9 mouse cellular contexts compared by ENCODE assay signal in the genomic region with DNA sequence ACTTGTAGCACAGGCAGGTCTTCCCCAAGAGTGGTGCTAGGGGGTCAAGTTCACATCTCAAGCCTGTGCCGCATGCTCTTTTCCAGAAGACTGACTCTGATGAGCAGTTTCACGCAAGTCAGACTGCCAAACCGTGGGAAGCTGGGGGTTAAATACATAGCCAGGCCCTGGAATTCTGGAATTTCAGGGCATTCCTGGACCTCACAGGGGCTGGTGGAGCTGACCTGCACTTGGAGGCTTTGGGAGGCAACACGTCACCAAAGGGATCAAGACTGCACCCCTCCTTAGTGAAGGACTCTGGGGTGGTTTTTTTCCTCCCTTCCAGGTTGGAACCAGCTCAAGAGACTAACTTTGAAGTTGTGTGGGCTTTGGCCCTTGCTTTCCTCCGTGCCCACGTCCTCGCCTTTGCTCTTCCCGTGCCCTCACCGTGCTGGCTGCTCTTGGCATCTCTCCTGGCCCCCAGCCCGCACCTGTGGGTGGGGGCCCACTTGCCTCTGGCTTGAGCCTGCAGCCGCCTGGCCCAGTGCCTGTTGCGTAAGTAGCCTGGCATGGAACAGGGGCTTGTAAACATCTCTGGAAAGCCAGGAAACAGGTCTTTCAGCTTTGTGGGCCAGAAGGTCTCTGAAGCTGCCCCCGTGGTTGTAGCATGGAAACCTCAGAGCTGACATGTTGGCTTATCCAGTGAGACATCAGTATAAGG. TPM values are rescaled to one million over a fixed set of nuclear protein-coding genes. Genes with fewer than 3 reads are reported as not detected.
DNase-seq lines count a peak whose midpoint lies in the region; ATAC-seq and TF ChIP-seq lines count a peak whose summit lies in the region.
"Had no signal": no experiment of that assay in that cellular context is flagged by ENCODE, and none has a peak within 500 bp of the region (broad histone marks: within the 10 kb centered on the region; RNA-seq: fewer than 3 reads in every experiment).

No protein-coding gene starts in this region.

- no peaks in the 10 kb centered on the region for H3K27me3 ChIP-seq in hindbrain, postnatal 0 days (ENCODE audit: insufficient read depth, low read length)
- H3K27me3 ChIP-seq in hindbrain, embryonic 14.5 days (ENCODE audit: control insufficient read depth, insufficient read depth, low read length): no peaks in the 10 kb centered on the region
- H3K27me3 ChIP-seq in forebrain, embryonic 12.5 days: no peaks in the 10 kb centered on the region
- H3K27me3 ChIP-seq: liver, embryonic 15.5 days had no signal

- 52% methylated on average over 13 of the region's 13 CpGs for WGBS in hindbrain, postnatal 0 days
- 74% methylated on average over 13 of the region's 13 CpGs for WGBS in hindbrain, embryonic 14.5 days
- WGBS in forebrain, embryonic 12.5 days: 86% methylated on average over 13 of the region's 13 CpGs

- TF ChIP-seq CTCF in hindbrain, postnatal 0 days (IDR thresholded peaks at IDR 0.05; ENCODE audit: low read depth): no peak

- no peaks in the 10 kb centered on the region for H3K36me3 ChIP-seq in hindbrain, postnatal 0 days (ENCODE audit: insufficient read depth, low read length)
- no peaks in the 10 kb centered on the region for H3K36me3 ChIP-seq in hindbrain, embryonic 14.5 days (replicated peaks; ENCODE audit: control insufficient read depth, insufficient read depth)
- no peaks in the 10 kb centered on the region for H3K36me3 ChIP-seq in forebrain, embryonic 12.5 days (replicated peaks)
- H3K36me3 ChIP-seq: liver, embryonic 15.5 days had no signal

- H3K4me2 ChIP-seq in hindbrain, postnatal 0 days (ENCODE audit: low read depth, low read length): no peak overlapping the region
- H3K4me2 ChIP-seq in hindbrain, embryonic 14.5 days (replicated peaks): no peak overlapping the region
- H3K4me2 ChIP-seq in forebrain, embryonic 12.5 days: no peak overlapping the region
- H3K4me2 ChIP-seq: liver, embryonic 15.5 days had no signal

- H3K9ac ChIP-seq in hindbrain, postnatal 0 days (replicated peaks; ENCODE audit: low read length): no peak overlapping the region
- no peak overlapping the region for H3K9ac ChIP-seq in hindbrain, embryonic 14.5 days
- no peak overlapping the region for H3K9ac ChIP-seq in forebrain, embryonic 12.5 days
- H3K9ac ChIP-seq: liver, embryonic 15.5 days had no signal

- ATAC-seq in hindbrain, postnatal 0 days: no peak
- no peak; the same call in 1 of the 2 replicates for ATAC-seq in hindbrain, embryonic 14.5 days (ENCODE audit: low FRiP score)
- ATAC-seq in forebrain, embryonic 12.5 days (ENCODE audit: low FRiP score): no peak
- no peak for ATAC-seq in cerebellum, adult (ENCODE audit: insufficient number of reproducible peaks, low FRiP score, low TSS enrichment)

- H3K4me1 ChIP-seq in hindbrain, postnatal 0 days (ENCODE audit: insufficient read depth, low read length): peaks cover 16% of the 10 kb centered on the region; the same call in 1 of the 2 replicates
- peaks cover 29% of the 10 kb centered on the region for H3K4me1 ChIP-seq in hindbrain, embryonic 14.5 days (replicated peaks; ENCODE audit: control insufficient read depth, insufficient read depth, low read length)
- H3K4me1 ChIP-seq in forebrain, embryonic 12.5 days: peaks cover 49% of the 10 kb centered on the region

- peak; percentile 28 for DNase-seq in hindbrain, postnatal 0 days (ENCODE audit: low spot score)
- no peak for DNase-seq in hindbrain, embryonic 14.5 days (ENCODE audit: low spot score)
- peak; percentile 79 for DNase-seq in gonadal fat pad, adult 2 months (ENCODE audit: low read depth)
- DNase-seq in kidney, postnatal 10 days: peak; percentile 77
- peak; percentile 63 for DNase-seq in ovary, postnatal 36 days (ENCODE audit: low spot score)
- DNase-seq in T-cell, adult 2 months (ENCODE audit: low spot score): no peak

- no peak overlapping the region for H3K27ac ChIP-seq in hindbrain, postnatal 0 days
- H3K27ac ChIP-seq in hindbrain, embryonic 14.5 days: no peak overlapping the region
- no peak overlapping the region for H3K27ac ChIP-seq in forebrain, embryonic 12.5 days
- H3K27ac ChIP-seq: liver, embryonic 15.5 days had no signal

- H3K9me3 ChIP-seq in hindbrain, postnatal 0 days (ENCODE audit: low read length): no peaks in the 10 kb centered on the region
- H3K9me3 ChIP-seq in hindbrain, embryonic 14.5 days (ENCODE audit: control insufficient read depth, low read length): no peaks in the 10 kb centered on the region
- H3K9me3 ChIP-seq in forebrain, embryonic 12.5 days: no peaks in the 10 kb centered on the region
- H3K9me3 ChIP-seq: liver, embryonic 15.5 days had no signal

- no peak overlapping the region for H3K4me3 ChIP-seq in hindbrain, postnatal 0 days (ENCODE audit: low read length)
- no peak overlapping the region for H3K4me3 ChIP-seq in hindbrain, embryonic 14.5 days (replicated peaks; ENCODE audit: low read length)
- H3K4me3 ChIP-seq in forebrain, embryonic 12.5 days (replicated peaks): no peak overlapping the region
- H3K4me3 ChIP-seq: liver, embryonic 15.5 days had no signal

RNA-seq across cellular contexts. Expression of a gene that starts 34.0 kb away (rescaled TPM):
- total RNA-seq in hindbrain, postnatal 0 days (2014; rRNA removed): 36.5 and 38.8 TPM in 2 replicates
- polyA plus RNA-seq in hindbrain, postnatal 0 days (2015; fragmentation: Nextera tagmentation; extraction: Ambion mirVana): 14.6 and 15.7 TPM in 2 replicates
- polyA plus RNA-seq in hindbrain, embryonic 14.5 days (2014; fragmentation: Nextera tagmentation; extraction: Ambion mirVana): 15.5 and 15.7 TPM in 2 replicates
- 19.8 and 28.7 TPM in 2 replicates for polyA plus RNA-seq in gonadal fat pad, adult 2 months (2012; rRNA removed)
- 26.5 and 27.1 TPM in 2 replicates for polyA plus RNA-seq in forebrain, embryonic 12.5 days (2016; fragmentation: Nextera tagmentation; extraction: Ambion mirVana)

Comparison
In these comparisons a context has a peak if more than half of its experiments do, and no peak if none do; other contexts are left out.
1. DNase-seq: peak in hindbrain, postnatal 0 days (single experiment), gonadal fat pad, adult 2 months (single experiment), kidney, postnatal 10 days (single experiment) and ovary, postnatal 36 days (single experiment); none in hindbrain, embryonic 14.5 days (single experiment) and T-cell, adult 2 months (single experiment).